ENCODE assay signal across 9 mouse cellular contexts in the genomic region with DNA sequence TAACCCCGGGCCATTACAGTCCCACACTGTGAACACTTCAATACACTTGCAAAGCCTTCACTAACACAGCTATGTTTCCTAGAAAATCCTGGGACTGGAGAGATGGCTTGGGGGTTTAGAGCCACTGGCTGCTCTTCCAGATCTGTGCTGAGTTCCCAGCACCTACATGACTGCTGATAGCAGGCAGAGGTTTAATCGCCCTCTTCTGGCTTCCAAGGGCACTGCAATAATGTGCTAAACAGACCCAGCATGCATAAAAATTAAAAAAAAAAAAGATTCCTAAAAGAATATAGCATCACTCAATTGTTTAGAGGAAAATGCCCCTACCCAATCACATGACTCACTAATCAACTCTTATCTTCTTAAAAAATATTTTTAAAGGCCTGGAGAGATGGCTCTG. TPM values are rescaled to one million over a fixed set of nuclear protein-coding genes. Genes with fewer than 3 reads are reported as not detected.
A peak's percentile ranks its signal among the peaks of the same experiment; 100 is the strongest.
DNase-seq lines count a peak whose midpoint lies in the region; TF ChIP-seq lines count a peak whose summit lies in the region.
"Had no signal": no experiment of that assay in that cellular context is flagged by ENCODE, and none has a peak within 500 bp of the region (broad histone marks: within the 10 kb centered on the region; RNA-seq: fewer than 3 reads in every experiment).

No protein-coding gene starts in this region.

- no peak for TF ChIP-seq EP300 in ES-Bruce4 (IDR thresholded peaks at IDR 0.05; ENCODE audit: insufficient read depth, low read depth, low read length)

- H3K4me1 ChIP-seq in ES-Bruce4 (ENCODE audit: control insufficient read depth, insufficient read depth, low read length), result peaks cover 3% of the 10 kb centered on the region
- H3K4me1 ChIP-seq: hindbrain, embryonic 13.5 days had no signal

- H3K27me3 ChIP-seq in ES-Bruce4 (ENCODE audit: control insufficient read depth, insufficient read depth, low read length, poor library complexity, severe bottlenecking), result no peaks in the 10 kb centered on the region
- H3K27me3 ChIP-seq: hindbrain, embryonic 13.5 days had no signal

- no peak for TF ChIP-seq POLR2A in ES-Bruce4 (IDR thresholded peaks at IDR 0.05; ENCODE audit: insufficient read depth, low read length)

- H3K9me3 ChIP-seq in ES-Bruce4 (replicated peaks; ENCODE audit: control insufficient read depth, insufficient read depth, low read length, poor library complexity, severe bottlenecking), result peaks cover 3% of the 10 kb centered on the region; the same call in 1 of the 2 replicates
- H3K9me3 ChIP-seq: hindbrain, embryonic 13.5 days had no signal

- no peak overlapping the region for H3K27ac ChIP-seq in ES-Bruce4 (ENCODE audit: insufficient read depth, low read length)
- H3K27ac ChIP-seq: hindbrain, embryonic 13.5 days had no signal

- TF ChIP-seq CTCF in ES-Bruce4 (IDR thresholded peaks at IDR 0.05; ENCODE audit: low read depth, low read length), result peak; percentile 32

- peak; percentile 9 to 20 for DNase-seq in kidney, postnatal 4 days
- DNase-seq in kidney, adult 8-10 months, result no peak
- DNase-seq in A20 (ENCODE audit: low read depth, low spot score), result peak; percentile 42
- peak; percentile 45 for DNase-seq in induced T-regulatory cell, adult 2 months (ENCODE audit: low read depth)
- DNase-seq in urinary bladder, postnatal 36 days (ENCODE audit: low spot score in 2 of 2), result no peak
- no peak for DNase-seq in cerebellum, adult 9-10 months
- no peak for DNase-seq in right cerebral cortex, adult 2 months (ENCODE audit: low spot score in 2 of 2)

- H3K4me3 ChIP-seq in ES-Bruce4 (ENCODE audit: low read depth, low read length), result no peak overlapping the region
- H3K4me3 ChIP-seq: hindbrain, embryonic 13.5 days had no signal

- peaks cover 4% of the 10 kb centered on the region for H3K36me3 ChIP-seq in ES-Bruce4 (ENCODE audit: control insufficient read depth, insufficient read depth, low read length, poor library complexity, severe bottlenecking)

- no peak overlapping the region for H3K9ac ChIP-seq in ES-Bruce4 (ENCODE audit: low read depth, poor library complexity, severe bottlenecking)
- H3K9ac ChIP-seq: hindbrain, embryonic 13.5 days had no signal

RNA-seq across cellular contexts. Expression of a gene that starts 15.8 kb away (rescaled TPM):
- 40.4 and 46.9 TPM in 2 replicates for polyA plus RNA-seq in ES-Bruce4 (2011; ENCODE audit: insufficient read depth, insufficient read length, low read depth, missing spikeins)

RNA-seq across cellular contexts. Expression of a gene that starts 15.9 kb away (rescaled TPM):
- polyA plus RNA-seq in ES-Bruce4 (2011; ENCODE audit: insufficient read depth, insufficient read length, low read depth, missing spikeins), result 5.6 and 7.3 TPM in 2 replicates

RNA-seq across cellular contexts. Expression of a gene that starts 26.5 kb away (rescaled TPM):
- 68.3 and 68.4 TPM in 2 replicates for polyA plus RNA-seq in ES-Bruce4 (2011; ENCODE audit: insufficient read depth, insufficient read length, low read depth, missing spikeins)

RNA-seq across cellular contexts. Expression of a gene that starts 29.3 kb away (rescaled TPM):
- polyA plus RNA-seq in ES-Bruce4 (2011; ENCODE audit: insufficient read depth, insufficient read length, low read depth, missing spikeins), result 119 and 145 TPM in 2 replicates

RNA-seq across cellular contexts. Expression of a gene that starts 29.4 kb away (rescaled TPM):
- polyA plus RNA-seq in ES-Bruce4 (2011; ENCODE audit: insufficient read depth, insufficient read length, low read depth, missing spikeins), result 145 and 156 TPM in 2 replicates

Comparison
In these comparisons a context has a peak if more than half of its experiments do, and no peak if none do; other contexts are left out.
1. DNase-seq: peak in kidney, postnatal 4 days (2 of 2), A20 (single experiment) and induced T-regulatory cell, adult 2 months (single experiment); none in kidney, adult 8-10 months (0 of 2), urinary bladder, postnatal 36 days (0 of 2), cerebellum, adult 9-10 months (single experiment) and right cerebral cortex, adult 2 months (0 of 2).